Mouse (Mus musculus) heart, adult 2 months (tissue): Measurements from ENCODE around the gene Ccr7. TPM values are rescaled to one million over a fixed set of nuclear protein-coding genes. Genes with fewer than 3 reads are reported as not detected.

Experiments
- DNase-seq, 2 experiments: peaks; one replicate each; pipeline ENCODE4 v3.0.0; 2021
- H3K27ac ChIP-seq: fragments of 200-600 bp; 2 replicates; pipeline ENCODE4 v1.8.1; 2022
- H3K27me3 ChIP-seq: fragments of 200-500 bp; 2 replicates; pipeline ENCODE4 v1.6.1; 2012; ENCODE audit warnings: mild to moderate bottlenecking, low read length, inconsistent platforms, mixed read lengths; ENCODE audit not compliant: control insufficient read depth, insufficient read depth
- H3K36me3 ChIP-seq: fragments of 200-500 bp; 2 replicates; pipeline ENCODE4 v1.6.1; 2012; ENCODE audit warnings: low read length, inconsistent platforms; ENCODE audit not compliant: control insufficient read depth, insufficient read depth
- H3K4me1 ChIP-seq: fragments of 200-500 bp; 2 replicates; pipeline ENCODE4 v1.6.1; 2011; ENCODE audit warnings: low read length; ENCODE audit not compliant: control insufficient read depth, insufficient read depth
- H3K4me3 ChIP-seq: fragments of 200-600 bp; 2 replicates; pipeline ENCODE4 v1.8.1; 2022
- H3K79me2 ChIP-seq: fragments of 200-500 bp; replicated peaks from 2 replicates; pipeline ENCODE4 v1.6.1; 2012; ENCODE audit warnings: mild to moderate bottlenecking, inconsistent platforms, low read length, moderate library complexity, mixed read lengths; ENCODE audit not compliant: control insufficient read depth, insufficient read depth
- H3K9ac ChIP-seq: fragments of 200-500 bp; 2 replicates; pipeline ENCODE4 v1.6.1; 2012; ENCODE audit warnings: low read depth, mild to moderate bottlenecking, control low read depth, inconsistent platforms, low read length, mixed read lengths
- CTCF ChIP-seq: fragments of 200-600 bp; IDR thresholded peaks from 2 replicates; pipeline ENCODE4 v1.8.1; 2022; ENCODE audit warnings: antibody characterized with exemption, mild to moderate bottlenecking, moderate library complexity
- EP300 ChIP-seq: fragments of 200-500 bp; IDR thresholded peaks from 2 replicates; pipeline ENCODE4 v1.6.1; 2011; ENCODE audit warnings: low read depth, low read length, control low read depth; ENCODE audit not compliant: insufficient read depth
- POLR2A ChIP-seq: fragments of 200-500 bp; IDR thresholded peaks from 2 replicates; pipeline ENCODE4 v1.6.1; 2011; ENCODE audit warnings: mild to moderate bottlenecking, low read depth, low read length, control low read depth; ENCODE audit not compliant: insufficient read depth
- WGBS: fragments of 180-500 bp; shearing (Covaris S2); methylation state at CpG from one replicate; pipeline ENCODE4 v1.1.7; 2018; 5-methylcytosine and 5-hydroxymethylcytosine counted together
- intact Hi-C: fragments of 180-260 bp; cut with DNase I; formaldehyde crosslinking; loops from one replicate; pipeline ENCODE4 v1.15.1; 2025
- polyA plus RNA-seq: library from polyadenylated mRNA; depleted of rRNA; stranded (reverse); fragments of >200 nt; gene quantifications from 2 replicates; pipeline ENCODE4 v1.2.3, GENCODE M21; 2012
- total RNA-seq, 2 experiments: library from RNA; stranded (reverse); gene quantifications; 2 replicates each; pipeline ENCODE4 v1.2.3; 2021

Ccr7 gene
- total and polyA plus RNA-seq, 3 experiments, result 0.29 to 2.7 (median 0.59) TPM

- Histone ChIP-seq H3K4me3 (no peak overlapping the region), H3K4me1 (peaks cover 7% of the 10 kb centered on the region), H3K27me3 (0 out of 2 replicates have a peak, but pooled peaks cover 2% of the 10 kb centered on the region), H3K27ac (no peak overlapping the region), H3K79me2 (no peaks in the 10 kb centered on the region), H3K9ac (no peak overlapping the region), H3K36me3 (no peaks in the 10 kb centered on the region)
- WGBS, result 47% methylated on average over 8 of the region's 8 CpGs
- TF ChIP-seq POLR2A (no peak), CTCF (no peak), EP300 (no peak)
- no peak for DNase-seq
- intact Hi-C loops, result no loop called here
These were observed 53.2 kb downstream of the Ccr7 start for GRCm38 (mm10) chr11:99101693-99102092.

GRCm38 (mm10) chr11:99100215-99100614, 54.7 kb downstream of the Ccr7 start:
- Histone ChIP-seq H3K9ac (no peak overlapping the region), H3K36me3 (no peaks in the 10 kb centered on the region), H3K4me1 (peaks cover 7% of the 10 kb centered on the region), H3K27ac (no peak overlapping the region), H3K4me3 (no peak overlapping the region), H3K27me3 (0 out of 2 replicates have a peak, but pooled peaks cover 2% of the 10 kb centered on the region), H3K79me2 (no peaks in the 10 kb centered on the region)
- DNase-seq, result no peak
- TF ChIP-seq EP300, result no peak
- no peak for TF ChIP-seq POLR2A
- TF ChIP-seq CTCF, result no peak
- WGBS, result 70% methylated on average over 5 of the region's 5 CpGs
- intact Hi-C loops, result no loop called here

GRCm38 (mm10) chr11:99099516-99099915, 55.4 kb downstream of the Ccr7 start:
- no peak overlapping the region for H3K9ac ChIP-seq
- H3K27ac ChIP-seq, result no peak overlapping the region
- TF ChIP-seq POLR2A (no peak), CTCF (no peak), EP300 (no peak)
- intact Hi-C loops, result no loop called here
- no peaks in the 10 kb centered on the region for H3K79me2 ChIP-seq
- WGBS, result 34% methylated on average over 7 of the region's 7 CpGs
- H3K4me3 ChIP-seq, result no peak overlapping the region
- H3K36me3 ChIP-seq, result no peaks in the 10 kb centered on the region
- H3K4me1 ChIP-seq, result peaks cover 7% of the 10 kb centered on the region
- DNase-seq, result no peak
- 0 out of 2 replicates have a peak, but pooled peaks cover 2% of the 10 kb centered on the region for H3K27me3 ChIP-seq

- H3K4me1 ChIP-seq, result peaks cover 7% of the 10 kb centered on the region
- WGBS, result 82% methylated on average over 9 of the region's 9 CpGs
- intact Hi-C loops, result no loop called here
These were observed 56.0 kb downstream of the Ccr7 start for GRCm38 (mm10) chr11:99098924-99099323.

GRCm38 (mm10) chr11:99096996-99097774, 57.7 kb downstream of the Ccr7 start:
- intact Hi-C loops, result no loop called here
- Histone ChIP-seq H3K27ac (no peak overlapping the region), H3K4me1 (peaks cover 7% of the 10 kb centered on the region), H3K9ac (no peak overlapping the region), H3K36me3 (no peaks in the 10 kb centered on the region), H3K79me2 (no peaks in the 10 kb centered on the region), H3K4me3 (no peak overlapping the region), H3K27me3 (0 out of 2 replicates have a peak, but pooled peaks cover 2% of the 10 kb centered on the region)
- DNase-seq, result no peak
- no peak for TF ChIP-seq EP300
- no peak for TF ChIP-seq CTCF
- no peak for TF ChIP-seq POLR2A
- 91% methylated on average over 8 of the region's 8 CpGs for WGBS

More at GRCm38 (mm10) chr11:99098924-99099323, 56.0 kb downstream of the Ccr7 start:
- Histone ChIP-seq H3K36me3 (no peaks in the 10 kb centered on the region), H3K27me3 (0 out of 2 replicates have a peak, but pooled peaks cover 2% of the 10 kb centered on the region), H3K79me2 (no peaks in the 10 kb centered on the region), H3K9ac (no peak overlapping the region), H3K27ac (no peak overlapping the region), H3K4me3 (no peak overlapping the region)
- TF ChIP-seq POLR2A (no peak), EP300 (no peak), CTCF (no peak)
- DNase-seq, result no peak

GRCm38 (mm10) chr11:99096417-99096816, 58.5 kb downstream of the Ccr7 start:
- no peak for DNase-seq
- H3K27me3 ChIP-seq, result 0 out of 2 replicates have a peak, but pooled peaks cover 2% of the 10 kb centered on the region
- peaks cover 7% of the 10 kb centered on the region for H3K4me1 ChIP-seq
- no peaks in the 10 kb centered on the region for H3K79me2 ChIP-seq
- TF ChIP-seq POLR2A, result no peak
- TF ChIP-seq EP300, result no peak
- TF ChIP-seq CTCF, result no peak
- intact Hi-C loops, result no loop called here
- no peaks in the 10 kb centered on the region for H3K36me3 ChIP-seq
- no peak overlapping the region for H3K4me3 ChIP-seq
- WGBS, result 86% methylated on average over 4 of the region's 4 CpGs
- H3K27ac ChIP-seq, result no peak overlapping the region
- no peak overlapping the region for H3K9ac ChIP-seq
